Mouse (Mus musculus) heart, postnatal 0 days (tissue): ENCODE results near the gene Leng1.

Source experiments
- CTCF ChIP-seq: IDR thresholded peaks from 2 replicates; pipeline ENCODE4 v1.5.1; 2016; ENCODE audit warnings: antibody characterized with exemption, control low read depth, low read depth
- EP300 ChIP-seq: IDR thresholded peaks from 2 replicates; pipeline ENCODE4 v1.6.1; 2016; ENCODE audit warnings: antibody characterized with exemption, low read depth

DNA sequence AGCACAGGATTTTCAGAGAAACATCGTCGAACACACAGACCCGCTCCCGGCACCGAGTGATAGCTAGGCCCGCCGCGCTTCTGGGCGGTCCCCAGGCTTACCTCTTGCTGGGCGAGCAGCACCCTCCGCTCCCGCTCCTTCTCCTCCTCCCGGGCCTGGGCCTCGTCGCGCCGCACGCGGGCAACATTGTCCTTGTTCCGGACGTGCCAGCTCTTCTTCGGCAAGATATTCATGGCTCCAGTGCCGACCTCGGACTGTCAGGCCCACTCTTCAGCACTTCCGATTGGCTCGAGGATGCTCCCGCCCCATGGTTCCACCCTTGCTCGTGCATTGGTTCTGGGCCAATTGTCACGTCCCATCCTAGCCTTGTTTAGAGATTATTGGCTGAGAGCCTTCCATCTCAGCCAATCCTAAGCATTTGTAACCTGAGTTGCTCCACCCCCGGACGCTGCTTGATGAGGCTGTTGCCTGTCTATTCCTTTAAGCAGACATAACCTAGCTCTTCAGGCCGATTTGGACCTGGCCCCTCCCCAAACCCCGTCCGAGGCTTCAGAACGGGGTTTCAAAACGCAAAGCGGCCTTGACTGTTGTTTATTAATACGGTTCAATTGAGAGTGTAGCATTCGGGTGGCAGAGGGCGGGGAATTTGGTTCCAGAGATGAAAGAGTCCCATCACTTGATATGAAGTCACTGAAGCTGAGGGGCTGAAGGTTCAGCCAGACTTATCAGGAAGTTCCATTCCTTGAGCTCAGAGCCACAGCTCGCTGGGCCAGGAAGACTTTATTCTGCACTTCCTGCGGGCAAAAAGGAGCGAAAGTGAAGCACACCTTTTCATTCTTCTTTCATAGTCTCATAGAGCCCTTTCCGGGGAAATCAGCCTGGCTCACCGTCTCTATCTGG is at the start of gene Leng1:
- TF ChIP-seq CTCF = no peak
- TF ChIP-seq EP300 = no peak
